Mouse (Mus musculus) heart, postnatal 36 days (tissue): ENCODE results near the gene Plce1. TPM values are rescaled to one million over a fixed set of nuclear protein-coding genes. Genes with fewer than 3 reads are reported as not detected.
"Not testable (repeated sequence)": the region's sequence is repeated elsewhere in the genome, so short reads cannot be mapped to it uniquely, and the experiment has no call there.

ENCODE experiments used
- DNase-seq, 2 experiments: peaks; one replicate each; pipeline ENCODE4 v3.0.0; 2021 to 2022
- intact Hi-C: fragments of 180-260 bp; cut with DNase I; formaldehyde crosslinking; loops from one replicate; pipeline ENCODE4 v1.15.1; 2025
- total RNA-seq, 2 experiments: library from RNA; stranded (reverse); gene quantifications; 2 replicates each; pipeline ENCODE4 v1.2.3; 2021

Plce1 gene
- total RNA-seq, 2 experiments from 2014 or later: 21.7 to 23.2 TPM

- intact Hi-C loops: no loop called here
- DNase-seq: no peak
These were observed 7.4 kb downstream of the Plce1 start for GRCm38 (mm10) chr19:38488103-38488912.

- intact Hi-C loops: no loop called here
- DNase-seq: no peak
These were observed 17.3 kb downstream of the Plce1 start for GRCm38 (mm10) chr19:38498233-38498632.

GRCm38 (mm10) chr19:38504597-38504996 lies 23.7 kb downstream of the Plce1 start:
- intact Hi-C loops: no loop called here
- peak in 1 of 2 experiments; percentile 20 for DNase-seq

GRCm38 (mm10) chr19:38506131-38506530 lies 25.2 kb downstream of the Plce1 start:
- no peak for DNase-seq
- intact Hi-C loops: no loop called here

GRCm38 (mm10) chr19:38507251-38507965 lies 26.5 kb downstream of the Plce1 start:
- intact Hi-C loops: no loop called here

GRCm38 (mm10) chr19:38507966-38508625 lies 27.2 kb downstream of the Plce1 start:
- intact Hi-C loops: no loop called here
- DNase-seq: no peak

More at GRCm38 (mm10) chr19:38507251-38507965, 26.5 kb downstream of the Plce1 start:
- DNase-seq: no peak

GRCm38 (mm10) chr19:38514417-38515184 lies 33.7 kb downstream of the Plce1 start:
- intact Hi-C loops: no loop called here
- no peak for DNase-seq

GRCm38 (mm10) chr19:38526855-38527254 lies 45.9 kb downstream of the Plce1 start:
- intact Hi-C loops: no loop called here
- no peak for DNase-seq

- no peak for DNase-seq
- intact Hi-C loops: no loop called here
These were observed 46.6 kb downstream of the Plce1 start for GRCm38 (mm10) chr19:38527475-38527874.

GRCm38 (mm10) chr19:38533230-38533629 lies 52.3 kb downstream of the Plce1 start:
- intact Hi-C loops: no loop called here
- no peak for DNase-seq

GRCm38 (mm10) chr19:38539338-38539737 lies 58.4 kb downstream of the Plce1 start:
- peak in 1 of 2 experiments; percentile 27 for DNase-seq
- intact Hi-C loops: no loop called here

GRCm38 (mm10) chr19:38540549-38540948 lies 59.6 kb downstream of the Plce1 start:
- intact Hi-C loops: no loop called here
- DNase-seq: no peak

- intact Hi-C loops: no loop called here
- no peak for DNase-seq
These were observed 68.7 kb downstream of the Plce1 start for GRCm38 (mm10) chr19:38549487-38550058.

GRCm38 (mm10) chr19:38553551-38553950 lies 72.6 kb downstream of the Plce1 start:
- intact Hi-C loops: no loop called here
- no peak for DNase-seq

GRCm38 (mm10) chr19:38555399-38555798 lies 74.5 kb downstream of the Plce1 start:
- DNase-seq: peak in 1 of 2 experiments; percentile 21

GRCm38 (mm10) chr19:38558816-38559215 lies 77.9 kb downstream of the Plce1 start:
- no peak for DNase-seq
- intact Hi-C loops: no loop called here

More at GRCm38 (mm10) chr19:38555399-38555798, 74.5 kb downstream of the Plce1 start:
- intact Hi-C loops: no loop called here

GRCm38 (mm10) chr19:38561887-38562286 lies 81.0 kb downstream of the Plce1 start:
- DNase-seq, intact Hi-C loops: not testable (repeated sequence)

- intact Hi-C loops: loop anchor here (2.0 to 5.0 kb wide), 3 partner anchors 84 to 211 kb away; partner anchors contain the start of gene Plce1
- no peak for DNase-seq
These were observed 85.2 kb downstream of the Plce1 start for GRCm38 (mm10) chr19:38566156-38566555.

- DNase-seq: peak in 1 of 2 experiments; percentile 22
- intact Hi-C loops: loop anchor here (2.0 to 5.0 kb wide), 3 partner anchors 84 to 211 kb away; partner anchors contain the start of gene Plce1
These were observed 85.8 kb downstream of the Plce1 start for GRCm38 (mm10) chr19:38566752-38567151.

GRCm38 (mm10) chr19:38567331-38567730 lies 86.4 kb downstream of the Plce1 start:
- no peak for DNase-seq
- intact Hi-C loops: loop anchor here (2.0 to 5.0 kb wide), 3 partner anchors 85 to 210 kb away; partner anchors contain the start of gene Plce1
